Mouse (Mus musculus) splenic B cell, adult 2 months (primary cell): ENCODE results near the gene Olfr539.
"Not testable (repeated sequence)": the region's sequence is repeated elsewhere in the genome, so short reads cannot be mapped to it uniquely, and the experiment has no call there.

Experiments
- DNase-seq: peaks from one replicate; pipeline ENCODE4 v3.0.0-alpha.2; 2011; ENCODE audit warnings: low read depth, low spot score
- H3K27me3 ChIP-seq: 2 replicates; pipeline ENCODE4 v1.6.1; 2012; ENCODE audit warnings: mild to moderate bottlenecking, low read length, moderate library complexity, mixed read lengths; ENCODE audit not compliant: control insufficient read depth, poor library complexity, insufficient read depth, severe bottlenecking
- H3K36me3 ChIP-seq: 2 replicates; pipeline ENCODE4 v1.6.1; 2012; ENCODE audit warnings: mild to moderate bottlenecking, low read length, moderate library complexity, mixed read lengths; ENCODE audit not compliant: control insufficient read depth, poor library complexity, insufficient read depth, severe bottlenecking

Gene Olfr539

GRCm38 (mm10) chr7:140659630-140660029, at the start of gene Olfr539:
Olfr539 (plus strand) TSS chr7:140659930.
- no peak for DNase-seq
- Histone ChIP-seq H3K27me3 (no peaks in the 10 kb centered on the region), H3K36me3 (no peaks in the 10 kb centered on the region)

- not testable (repeated sequence) for H3K27me3 ChIP-seq, DNase-seq, H3K36me3 ChIP-seq
Observed at GRCm38 (mm10) chr7:140628670-140629069, 31.1 kb upstream of the Olfr539 start, which contains the start of gene Olfr61. Olfr61 (plus strand) TSS chr7:140628970.

GRCm38 (mm10) chr7:140630559-140630958, 29.2 kb upstream of the Olfr539 start:
- no peak for DNase-seq
- Histone ChIP-seq H3K36me3 (no peaks in the 10 kb centered on the region), H3K27me3 (no peaks in the 10 kb centered on the region)

- Histone ChIP-seq H3K36me3 (no peaks in the 10 kb centered on the region), H3K27me3 (no peaks in the 10 kb centered on the region)
- no peak for DNase-seq
Observed at GRCm38 (mm10) chr7:140646152-140646551, 13.6 kb upstream of the Olfr539 start, which contains the start of gene Olfr53. Olfr53 (plus strand) TSS chr7:140646452.

GRCm38 (mm10) chr7:140670693-140671092, 11.0 kb downstream of the Olfr539 start:
- H3K36me3 ChIP-seq, H3K27me3 ChIP-seq, DNase-seq: not testable (repeated sequence)

GRCm38 (mm10) chr7:140675863-140676262, 16.1 kb downstream of the Olfr539 start:
- DNase-seq: no peak
- Histone ChIP-seq H3K36me3 (no peaks in the 10 kb centered on the region), H3K27me3 (no peaks in the 10 kb centered on the region)

GRCm38 (mm10) chr7:140679591-140679990, 19.9 kb downstream of the Olfr539 start:
- not testable (repeated sequence) for DNase-seq, H3K27me3 ChIP-seq, H3K36me3 ChIP-seq

- H3K27me3 ChIP-seq: no peaks in the 10 kb centered on the region
- H3K36me3 ChIP-seq: no peaks in the 10 kb centered on the region
- no peak for DNase-seq
Observed at GRCm38 (mm10) chr7:140681651-140682050, 21.9 kb downstream of the Olfr539 start, which contains the start of gene Olfr45. Olfr45 (plus strand) TSS chr7:140681951.

- H3K36me3 ChIP-seq: no peaks in the 10 kb centered on the region
- no peak for DNase-seq
- H3K27me3 ChIP-seq: no peaks in the 10 kb centered on the region
Observed at GRCm38 (mm10) chr7:140696967-140697366, 37.2 kb downstream of the Olfr539 start, which contains the start of gene Olfr541. Olfr541 (plus strand) TSS chr7:140697267.

GRCm38 (mm10) chr7:140706348-140706747, 46.6 kb downstream of the Olfr539 start:
- no peaks in the 10 kb centered on the region for H3K27me3 ChIP-seq
- DNase-seq: no peak
- H3K36me3 ChIP-seq: no peaks in the 10 kb centered on the region

- H3K36me3 ChIP-seq: no peaks in the 10 kb centered on the region
- H3K27me3 ChIP-seq: no peaks in the 10 kb centered on the region
- no peak for DNase-seq
Observed at GRCm38 (mm10) chr7:140707536-140708284, 48.0 kb downstream of the Olfr539 start.

- DNase-seq: no peak
- Histone ChIP-seq H3K36me3 (no peaks in the 10 kb centered on the region), H3K27me3 (no peaks in the 10 kb centered on the region)
Observed at GRCm38 (mm10) chr7:140717155-140718055, 57.7 kb downstream of the Olfr539 start.

- DNase-seq: no peak
- Histone ChIP-seq H3K27me3 (no peaks in the 10 kb centered on the region), H3K36me3 (no peaks in the 10 kb centered on the region)
Observed at GRCm38 (mm10) chr7:140721095-140721494, 61.4 kb downstream of the Olfr539 start.

- H3K27me3 ChIP-seq: no peaks in the 10 kb centered on the region
- no peak for DNase-seq
- H3K36me3 ChIP-seq: no peaks in the 10 kb centered on the region
Observed at GRCm38 (mm10) chr7:140725558-140725957, 65.8 kb downstream of the Olfr539 start.
